Mouse (Mus musculus) cerebellum, postnatal 10 days (tissue): ENCODE data around the gene Lrguk.

ENCODE experiments used
- DNase-seq, 2 experiments: peaks; one replicate each; pipeline ENCODE4 v3.0.0; 2021; ENCODE audit warnings: mixed read lengths in 2 of 2

Lrguk gene

DNA sequence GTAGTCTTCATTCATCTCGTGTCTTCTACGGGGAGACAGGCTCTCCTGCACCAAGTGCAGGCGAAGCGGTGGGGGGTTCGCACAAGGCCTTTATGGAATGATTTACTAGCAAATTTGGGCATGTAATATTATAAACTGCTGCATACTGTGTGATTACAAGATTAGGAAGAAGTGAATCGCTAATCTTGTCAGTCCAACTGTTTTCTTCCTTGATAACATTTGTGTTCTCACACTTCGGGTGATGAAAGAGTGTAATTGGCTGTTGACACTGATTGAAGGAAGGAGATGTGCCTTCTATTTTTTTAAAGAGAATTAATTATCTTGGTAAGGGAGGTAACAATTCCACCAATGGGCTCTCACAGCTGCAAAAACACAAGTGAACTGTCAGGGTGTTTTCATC is 119.4 kb downstream of the Lrguk start:
- DNase-seq: no peak

DNA sequence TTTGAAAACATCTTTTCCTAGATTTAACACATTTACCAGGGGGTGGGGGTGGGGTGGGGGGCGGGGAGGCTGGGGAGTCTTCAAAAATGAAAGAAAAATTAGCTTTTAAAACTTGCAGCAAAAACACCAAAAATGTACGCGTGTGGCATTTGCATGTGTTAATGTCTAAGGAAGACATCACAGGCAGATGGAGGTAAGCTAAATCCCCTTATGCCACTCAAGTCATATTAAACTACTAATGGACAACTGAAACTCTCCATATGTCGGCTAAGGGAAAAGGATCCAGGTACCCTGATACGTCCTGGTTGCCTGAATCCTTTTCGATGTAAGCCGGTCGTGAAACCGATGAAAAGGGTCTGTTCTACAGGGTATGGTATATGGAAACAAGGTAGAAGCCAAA is 119.8 kb downstream of the Lrguk start:
- DNase-seq: no peak

DNA sequence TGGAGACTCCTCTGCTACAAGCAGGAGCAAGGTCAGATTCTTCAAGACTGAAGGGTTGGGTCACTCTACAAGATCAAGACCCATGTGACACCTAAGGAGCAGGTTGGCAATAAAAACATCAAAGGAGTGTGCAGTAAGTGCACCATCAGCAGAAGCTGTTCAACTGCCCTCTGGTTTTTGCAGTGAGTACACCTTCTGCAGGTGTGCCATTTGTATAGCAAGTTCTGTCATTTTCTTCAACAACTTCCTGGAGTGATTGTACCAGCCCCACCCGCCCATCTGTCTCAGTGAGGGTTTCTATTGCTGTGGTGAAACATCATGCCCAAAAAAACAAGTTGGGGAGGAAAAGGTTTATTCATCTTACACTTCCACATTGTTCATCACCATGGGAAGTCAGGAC is 120.6 kb downstream of the Lrguk start:
- DNase-seq: no peak

GRCm38 (mm10) chr6:34153069-34154052 is 124.1 kb downstream of the Lrguk start:
- DNase-seq: peak in 1 of 2 experiments; percentile 8

DNA sequence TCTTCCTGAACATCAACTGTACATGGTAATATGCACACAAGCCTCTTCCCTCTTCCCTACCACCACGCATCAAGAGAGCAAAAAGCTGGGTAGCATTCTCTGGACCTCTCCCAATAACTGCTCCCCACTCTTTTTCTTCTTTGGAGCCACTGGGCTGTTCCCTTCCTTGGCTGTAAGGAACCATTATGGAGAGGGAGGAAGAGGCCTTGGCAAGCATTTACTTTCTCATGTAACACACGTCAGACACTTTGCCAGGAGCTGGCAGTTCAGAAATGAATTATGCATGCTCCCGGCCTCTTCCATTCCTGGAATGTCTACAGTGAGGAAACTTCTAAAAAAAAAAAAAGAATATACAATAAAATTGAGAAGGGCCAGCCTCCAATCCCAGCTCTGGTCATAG is 125.0 kb downstream of the Lrguk start:
- peak; percentile 49 to 55 for DNase-seq

- peak in 1 of 2 experiments; percentile 8 for DNase-seq
Observed at GRCm38 (mm10) chr6:34155137-34155804, 126.0 kb downstream of the Lrguk start.

GRCm38 (mm10) chr6:34156057-34156456 is 126.8 kb downstream of the Lrguk start:
- DNase-seq: no peak

- no peak for DNase-seq
Observed at GRCm38 (mm10) chr6:34156841-34157748, 127.8 kb downstream of the Lrguk start.

DNA sequence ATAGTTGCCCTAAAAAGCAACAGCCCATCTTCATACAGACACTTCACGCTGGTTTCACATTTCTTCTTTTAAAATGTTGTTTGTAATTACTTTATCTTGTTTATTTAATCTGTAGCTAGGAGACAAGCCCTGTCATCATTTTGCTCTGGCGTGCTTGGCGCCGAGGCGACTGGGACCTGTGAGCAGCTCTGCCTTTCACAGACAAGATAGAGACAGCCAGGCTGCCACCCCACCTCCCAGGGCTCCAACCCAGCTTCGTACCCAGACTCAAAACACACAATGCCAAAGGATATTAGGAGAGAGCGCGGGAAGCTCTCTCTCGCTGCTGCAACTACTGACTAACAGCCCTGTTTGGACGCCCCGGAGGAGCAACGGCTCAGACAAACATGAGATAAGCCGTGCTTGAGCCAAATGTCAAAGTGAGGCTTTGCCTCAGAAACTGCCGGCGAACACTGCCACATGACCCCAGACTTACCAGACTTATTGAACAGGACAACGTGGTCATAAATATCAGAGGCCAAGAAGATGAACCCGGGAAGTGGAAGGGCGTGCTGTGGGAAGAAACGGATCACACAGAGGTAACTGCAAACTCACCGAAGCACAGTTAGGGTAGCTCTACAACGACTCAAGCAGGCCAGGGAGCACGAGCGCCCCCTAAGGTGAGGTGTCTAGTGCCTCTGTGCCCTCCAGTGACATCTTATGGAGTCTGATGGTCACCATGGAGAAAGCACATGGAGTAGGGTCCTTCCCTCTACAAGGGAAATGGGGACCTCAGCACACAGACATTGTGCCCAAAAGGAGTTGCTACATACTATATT is 131.0 kb downstream of the Lrguk start:
- DNase-seq: no peak

- DNase-seq: no peak
Observed at GRCm38 (mm10) chr6:34160816-34161310, 131.6 kb downstream of the Lrguk start.

GRCm38 (mm10) chr6:34161511-34161910 is 132.3 kb downstream of the Lrguk start:
- DNase-seq: no peak

DNA sequence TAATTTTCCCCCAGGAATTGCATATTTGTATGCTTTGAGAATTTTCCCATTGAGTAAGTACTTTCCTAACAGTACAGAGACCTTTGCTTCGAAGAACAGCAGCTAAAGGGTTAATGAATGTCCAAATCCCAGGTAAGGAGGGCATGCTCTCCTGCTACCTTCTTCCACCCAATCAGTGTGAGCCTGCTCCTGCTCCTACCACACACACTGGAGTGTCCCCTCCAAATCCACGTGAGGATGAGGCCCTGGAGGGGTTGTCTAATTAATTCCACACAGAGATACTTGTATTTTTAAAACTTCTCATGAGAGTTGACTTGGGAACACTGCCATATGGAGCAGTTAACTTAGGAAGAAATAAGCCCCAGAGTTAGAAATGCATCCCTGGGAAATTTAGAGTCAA is 133.4 kb downstream of the Lrguk start:
- DNase-seq: no peak

DNA sequence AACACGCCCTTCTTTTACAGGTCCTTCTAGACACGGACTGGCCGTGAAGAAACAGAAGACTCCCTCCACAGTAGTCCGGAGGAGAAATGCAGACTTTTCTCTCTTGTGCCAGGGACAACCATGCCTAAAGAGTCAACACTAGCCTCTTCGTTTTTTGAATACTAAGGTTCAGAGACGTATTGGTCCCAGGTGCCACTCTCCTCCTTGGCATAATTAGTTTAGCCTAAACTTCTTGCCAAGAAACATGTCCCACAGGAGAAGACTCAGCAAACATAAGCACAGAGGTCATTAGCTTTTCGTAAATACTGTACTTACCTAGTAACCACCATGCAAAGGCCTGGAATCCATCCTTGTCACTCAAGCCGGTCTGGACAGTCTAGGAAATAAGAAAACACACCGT is 133.8 kb downstream of the Lrguk start:
- no peak for DNase-seq

GRCm38 (mm10) chr6:34168834-34169233 is 139.6 kb downstream of the Lrguk start:
- DNase-seq: no peak

- DNase-seq: no peak
Observed at GRCm38 (mm10) chr6:34170844-34171494, 141.7 kb downstream of the Lrguk start.

GRCm38 (mm10) chr6:34171748-34172457 is 142.7 kb downstream of the Lrguk start:
- DNase-seq: no peak

- DNase-seq: peak in 1 of 2 experiments; percentile 7
Observed at GRCm38 (mm10) chr6:34173251-34173650, 144.0 kb downstream of the Lrguk start.

DNA sequence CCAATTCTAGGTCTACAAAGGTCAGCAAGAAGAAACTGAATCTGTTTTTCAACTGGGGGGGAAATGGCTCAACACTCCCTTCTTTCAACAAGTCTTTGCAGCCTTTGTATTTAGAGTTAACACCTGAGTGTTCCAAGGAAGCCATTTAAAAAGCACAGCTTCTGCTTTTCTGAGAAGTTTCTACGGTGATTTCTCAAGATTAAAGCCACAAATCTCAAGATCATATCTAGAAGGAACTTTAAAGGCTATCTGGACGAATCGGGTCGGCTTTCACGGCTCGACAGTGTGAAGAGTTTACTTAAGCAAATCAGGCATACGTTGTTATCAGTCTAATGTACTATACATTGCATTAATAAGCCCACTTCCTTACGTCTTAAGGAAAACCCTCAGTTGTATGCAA is 145.5 kb downstream of the Lrguk start:
- no peak for DNase-seq

- no peak for DNase-seq
Observed at GRCm38 (mm10) chr6:34176111-34176863, 147.0 kb downstream of the Lrguk start.

DNA sequence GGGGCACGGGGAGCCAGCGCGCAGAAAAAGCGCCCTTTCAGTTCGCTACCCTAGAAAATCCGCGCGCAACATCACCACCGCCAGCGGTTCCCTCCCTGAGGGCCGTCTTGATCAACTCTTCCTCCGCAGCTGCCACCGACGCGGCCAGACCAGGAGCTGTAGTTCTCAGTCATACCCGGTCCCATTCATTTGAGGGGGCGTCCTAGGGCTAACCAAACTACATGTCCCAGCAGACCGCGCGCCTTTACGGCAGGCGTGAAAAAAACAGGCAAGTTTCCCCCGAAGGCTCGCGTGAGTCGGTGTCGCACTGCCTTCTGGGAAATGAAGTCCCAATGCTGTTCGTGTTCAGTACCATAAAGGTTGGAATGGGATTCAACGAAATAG is 147.6 kb downstream of the Lrguk start, which contains the start of gene Slc35b4:
TSS of gene Slc35b4 (minus strand) at position 248 of the 384 bp plus-strand sequence.
- DNase-seq: peak; percentile 94 to 97
